Mouse (Mus musculus): ENCODE measurements around the gene Kcnab2. TPM values are rescaled to one million over a fixed set of nuclear protein-coding genes. Genes with fewer than 3 reads are reported as not detected.

Gene Kcnab2
- 75.3 to 89.3 TPM (median 81.3 TPM) in 4 replicates for total RNA-seq (2023; ENCODE audit: inconsistent age)

DNA sequence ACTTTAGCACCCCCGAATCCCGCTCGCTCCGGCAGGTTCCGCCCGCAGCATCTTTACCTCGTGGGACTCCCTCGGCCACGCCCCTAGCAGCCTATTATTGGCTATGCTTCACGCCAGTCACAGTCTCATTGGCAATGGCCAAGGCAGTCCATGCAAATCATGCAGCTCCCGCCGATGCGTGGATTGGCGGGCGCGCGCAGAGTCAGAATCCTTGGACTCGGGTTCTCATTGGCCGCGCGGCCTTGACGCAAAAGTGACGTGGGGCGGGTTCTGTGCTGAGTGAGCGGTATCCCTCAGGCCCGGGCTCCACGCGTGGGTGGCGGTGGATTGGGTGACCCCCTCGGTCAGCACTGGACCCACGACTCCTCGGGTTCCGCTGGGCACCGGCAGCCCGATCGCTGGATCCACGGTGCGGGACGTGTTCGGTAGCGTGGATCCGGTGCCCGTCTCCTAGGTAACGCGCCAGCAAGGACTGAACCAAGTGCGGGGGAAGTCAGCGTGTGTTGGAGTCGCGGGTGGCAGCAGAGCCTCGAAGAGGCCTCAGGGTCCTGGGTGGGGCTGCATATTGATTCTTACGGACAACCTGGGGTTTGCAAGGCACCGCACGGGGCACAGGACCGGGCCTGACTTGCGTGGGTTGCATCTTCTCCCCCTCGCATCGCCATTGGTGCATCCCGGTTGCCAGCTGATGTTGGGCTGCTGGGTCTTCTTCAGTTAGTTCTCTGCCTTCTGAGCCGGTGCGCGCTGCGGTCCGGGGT is at the start of gene Kcnab2:
TSS of gene Kcnab2 (minus strand) at position 406 of the 758 bp plus-strand sequence.

DNA sequence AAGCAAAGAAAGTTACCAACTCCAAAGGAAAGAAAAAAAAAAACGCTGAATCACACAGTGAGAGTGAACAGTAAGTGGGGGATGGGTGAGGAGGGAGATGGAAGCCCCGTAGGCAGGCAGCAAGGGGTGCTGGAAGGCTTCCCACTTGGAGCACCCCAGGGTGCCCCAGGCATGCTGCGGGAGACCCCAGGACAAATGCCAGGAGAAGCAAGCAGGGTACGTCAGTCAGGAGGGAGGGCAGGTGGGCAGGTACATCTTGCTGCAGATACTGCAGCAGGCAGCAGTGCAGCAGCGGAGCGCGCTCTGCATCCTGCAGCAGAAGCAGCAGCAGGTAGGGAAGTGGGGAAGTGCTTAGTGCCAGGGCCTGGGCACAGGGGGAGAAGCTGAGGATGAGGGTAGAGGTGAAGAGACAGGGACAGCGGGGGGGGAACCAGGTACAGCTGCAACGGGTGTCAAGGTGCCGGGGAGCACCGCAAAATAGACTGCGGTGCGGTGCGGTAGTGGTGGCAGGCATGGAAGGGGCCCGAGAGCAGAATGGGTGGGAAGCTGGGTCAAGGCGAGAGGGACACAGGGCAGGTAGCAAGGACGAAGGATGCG is 1.1 kb downstream of the Kcnab2 start, which contains the start of gene Nphp4:
TSS of gene Nphp4 (plus strand) at position 280 of the 597 bp plus-strand sequence.

Other genes starting within 250 kb of the Kcnab2 start
- 0.13 to 0.18 TPM in 2 of 4 replicates, not detected in the others for gene Gpr153, start 203.6 kb downstream of the Kcnab2 start, total RNA-seq (2023; ENCODE audit: inconsistent age)
- gene Hes3, start 186.2 kb downstream of the Kcnab2 start, total RNA-seq (2023; ENCODE audit: inconsistent age): not detected in 4 replicates
- gene Icmt, start 180.6 kb downstream of the Kcnab2 start, total RNA-seq (2023; ENCODE audit: inconsistent age): 24.4 to 32.0 TPM (median 29.6 TPM) in 4 replicates
- not detected in 4 replicates for gene Rnf207, start 158.9 kb downstream of the Kcnab2 start, total RNA-seq (2023; ENCODE audit: inconsistent age)
- gene Rpl22, start 152.1 kb downstream of the Kcnab2 start, total RNA-seq (2023; ENCODE audit: inconsistent age): 839 to 935 TPM (median 860 TPM) in 4 replicates
- 0.06 to 0.13 TPM (median 0.08 TPM) in 4 replicates for gene Chd5, start 139.2 kb downstream of the Kcnab2 start, total RNA-seq (2023; ENCODE audit: inconsistent age)
- 3.7 to 6.7 TPM (median 4.1 TPM) in 4 replicates for gene Nphp4, start 1.2 kb downstream of the Kcnab2 start, total RNA-seq (2023; ENCODE audit: inconsistent age)